Mouse (Mus musculus) CH12.LX (cell line): ENCODE data around the gene Macrod1. TPM values are rescaled to one million over a fixed set of nuclear protein-coding genes. Genes with fewer than 3 reads are reported as not detected.
A peak's percentile ranks its signal among the peaks of the same experiment; 100 is the strongest.

Source experiments
- DNase-seq: peaks from one replicate; pipeline ENCODE4 v3.0.0-alpha.2; 2013; ENCODE audit errors: extremely low read depth
- H3K27ac ChIP-seq: 2 replicates; pipeline ENCODE4 v1.5.1; 2012; ENCODE audit warnings: low read depth, mild to moderate bottlenecking, control low read depth, moderate library complexity; ENCODE audit not compliant: insufficient read depth
- H3K27me3 ChIP-seq: replicated peaks from 2 replicates; pipeline ENCODE3; 2012; ENCODE audit warnings: inconsistent platforms
- H3K36me3 ChIP-seq, 2 experiments: replicated peaks in 1 of 2; 2 replicates each; pipeline versions ENCODE3 to v1.6.1; 2012; ENCODE audit warnings: inconsistent platforms in 1 of 2, low read length in 1 of 2, mild to moderate bottlenecking in 1 of 2, mixed read lengths in 1 of 2, moderate library complexity in 1 of 2; ENCODE audit not compliant: control insufficient read depth in 1 of 2, insufficient read depth in 1 of 2
- H3K4me1 ChIP-seq, 2 experiments: 2 replicates each; pipeline ENCODE4 v1.6.1; 2012; ENCODE audit warnings: inconsistent platforms in 1 of 2, moderate library complexity in 1 of 2; ENCODE audit not compliant: insufficient read depth in 2 of 2, control insufficient read depth in 1 of 2
- H3K4me2 ChIP-seq: 2 replicates; pipeline ENCODE4 v1.6.1; 2012; ENCODE audit warnings: low read depth, mild to moderate bottlenecking, control low read depth; ENCODE audit not compliant: poor library complexity, insufficient read depth, severe bottlenecking
- H3K4me3 ChIP-seq, 3 experiments: fragments of 150-350 bp in 1 of 3; sonication (generic) in 1 of 3; replicated peaks in 1 of 3; 2 replicates each; pipeline versions ENCODE3 to v1.5.1; 2011 to 2012; ENCODE audit warnings: low read depth in 2 of 3, low read length in 2 of 3, mild to moderate bottlenecking in 2 of 3, moderate library complexity in 2 of 3, control low read depth in 1 of 3, improper control_type of control experiment in 1 of 3, inconsistent platforms in 1 of 3, mixed read lengths in 1 of 3; ENCODE audit not compliant: poor library complexity in 1 of 3
- H3K79me2 ChIP-seq: replicated peaks from 2 replicates; pipeline ENCODE4 v1.6.1; 2012; ENCODE audit warnings: mild to moderate bottlenecking, moderate library complexity; ENCODE audit not compliant: control insufficient read depth, poor library complexity, insufficient read depth, severe bottlenecking; ENCODE audit errors: extremely low read depth
- H3K9ac ChIP-seq: 2 replicates; pipeline ENCODE4 v1.6.1; 2012; ENCODE audit warnings: low read depth, mild to moderate bottlenecking, control low read depth, moderate library complexity; ENCODE audit not compliant: insufficient read depth
- H3K9me3 ChIP-seq: replicated peaks from 2 replicates; pipeline ENCODE3; 2012; ENCODE audit warnings: low read length, inconsistent platforms, mixed read lengths
- CHD1 ChIP-seq: IDR thresholded peaks from 2 replicates; pipeline ENCODE4 v1.6.1; 2012; ENCODE audit warnings: low read depth, low read length, improper control_type of control experiment, inconsistent platforms
- CTCF ChIP-seq, 2 experiments: IDR thresholded peaks in 1 of 2; conservative IDR thresholded peaks in 1 of 2; 2 replicates each; pipeline ENCODE4 v1.5.1; 2011 to 2012; ENCODE audit warnings: low read depth in 2 of 2, low read length in 2 of 2, improper control_type of control experiment in 1 of 2, inconsistent platforms in 1 of 2, mild to moderate bottlenecking in 1 of 2, moderate library complexity in 1 of 2
- EP300 ChIP-seq: IDR thresholded peaks from 2 replicates; pipeline ENCODE4 v1.6.1; 2011; ENCODE audit warnings: low read length, improper control_type of control experiment
- ETS1 ChIP-seq: conservative IDR thresholded peaks from 2 replicates; pipeline ENCODE4 v1.6.1; 2012; ENCODE audit warnings: low read depth, mild to moderate bottlenecking, inconsistent platforms, low read length, improper control_type of control experiment, moderate library complexity
- IRF4 ChIP-seq: IDR thresholded peaks from 2 replicates; pipeline ENCODE4 v1.6.1; 2014; ENCODE audit warnings: low read depth, mild to moderate bottlenecking, inconsistent platforms, low read length, improper control_type of control experiment
- JUN ChIP-seq: IDR thresholded peaks from 2 replicates; pipeline ENCODE4 v1.6.1; 2011; ENCODE audit warnings: low read depth, mild to moderate bottlenecking, low read length, improper control_type of control experiment, moderate library complexity; ENCODE audit not compliant: insufficient read depth
- JUND ChIP-seq: conservative IDR thresholded peaks from 2 replicates; pipeline ENCODE4 v1.6.1; 2011; ENCODE audit warnings: low read depth, low read length, improper control_type of control experiment
- KAT2A ChIP-seq: IDR thresholded peaks from 2 replicates; pipeline ENCODE4 v1.6.1; 2012; ENCODE audit warnings: low read length, improper control_type of control experiment, inconsistent platforms; ENCODE audit not compliant: insufficient replicate concordance
- MAX ChIP-seq: IDR thresholded peaks from 2 replicates; pipeline ENCODE4 v1.6.1; 2011; ENCODE audit warnings: low read length, improper control_type of control experiment
- MAZ ChIP-seq: IDR thresholded peaks from 2 replicates; pipeline ENCODE4 v1.6.1; 2012; ENCODE audit warnings: low read depth, mild to moderate bottlenecking, inconsistent platforms, low read length, improper control_type of control experiment, moderate library complexity
- MEF2A ChIP-seq: IDR thresholded peaks from 2 replicates; pipeline ENCODE4 v1.6.1; 2014; ENCODE audit warnings: low read depth, mild to moderate bottlenecking, inconsistent platforms, low read length, improper control_type of control experiment, borderline replicate concordance
- MYC ChIP-seq: IDR thresholded peaks from 2 replicates; pipeline ENCODE4 v1.6.1; 2011; ENCODE audit warnings: low read depth, mild to moderate bottlenecking, improper control_type of control experiment, low read length
- NELFE ChIP-seq: IDR thresholded peaks from 2 replicates; pipeline ENCODE4 v1.6.1; 2011; ENCODE audit warnings: low read depth, low read length, improper control_type of control experiment
- POLR2A ChIP-seq: IDR thresholded peaks from 2 replicates; pipeline ENCODE4 v1.6.1; 2011; ENCODE audit warnings: low read depth, mild to moderate bottlenecking, improper control_type of control experiment, low read length
- RAD21 ChIP-seq: IDR thresholded peaks from 2 replicates; pipeline ENCODE4 v1.6.1; 2011; ENCODE audit warnings: low read depth, mild to moderate bottlenecking, low read length, improper control_type of control experiment, moderate library complexity
- SIN3A ChIP-seq: IDR thresholded peaks from 2 replicates; pipeline ENCODE4 v1.6.1; 2012; ENCODE audit warnings: low read length, improper control_type of control experiment, inconsistent platforms
- SMC3 ChIP-seq: IDR thresholded peaks from 2 replicates; pipeline ENCODE4 v1.6.1; 2011; ENCODE audit warnings: low read depth, low read length, improper control_type of control experiment
- TBP ChIP-seq: conservative IDR thresholded peaks from 2 replicates; pipeline ENCODE4 v1.6.1; 2011; ENCODE audit warnings: low read depth, low read length, improper control_type of control experiment
- UBTF ChIP-seq: IDR thresholded peaks from 2 replicates; pipeline ENCODE4 v1.6.1; 2012; ENCODE audit warnings: low read depth, mild to moderate bottlenecking, inconsistent platforms, low read length, improper control_type of control experiment, moderate library complexity
- ZNF384 ChIP-seq: IDR thresholded peaks from 2 replicates; pipeline ENCODE4 v1.6.1; 2012; ENCODE audit warnings: low read depth, low read length, improper control_type of control experiment, inconsistent platforms
- dilution Hi-C: fragments of 300-500 bp; cut with MboI; formaldehyde crosslinking; loops from 2 replicates; pipeline ENCODE4 v1.14.3; 2020; ENCODE audit warnings: low sequenced_read_pairs; ENCODE audit not compliant: extremely low pct_unique_long_range_greater_than_20kb, extremely low pct_ligation_motif_present
- in situ Hi-C: fragments of 300-500 bp; cut with MboI; formaldehyde crosslinking; loops from 3 replicates; pipeline ENCODE4 v1.14.3; 2019; ENCODE audit warnings: low sequenced_read_pairs, low pct_ligation_motif_present, low pct_unique_long_range_greater_than_20kb, mixed read lengths
- polyA plus RNA-seq: library from polyadenylated mRNA; unstranded; fragments of >175 nt; gene quantifications from 2 replicates; pipeline ENCODE4 v1.2.1, GENCODE M21; 2012; ENCODE audit warnings: low read depth; ENCODE audit not compliant: insufficient read length
- total RNA-seq, 2 experiments: library from RNA; depleted of rRNA; stranded (reverse); fragments of 300-350 nt in 1 of 2; fragments of >200 nt in 1 of 2; gene quantifications; 2 replicates each; pipeline ENCODE4 v1.2.3; 2012 to 2014

The Macrod1 gene
- total and polyA plus RNA-seq, 3 experiments: 1.0 TPM; not detected in 2

- dilution Hi-C loops (no loop called here), in situ Hi-C loops (no loop called here)
- H3K4me1 ChIP-seq: peaks cover 21 to 55% of the 10 kb centered on the region in 2 experiments
- no peak overlapping the region for H3K9ac ChIP-seq
- no peaks in the 10 kb centered on the region for H3K27me3 ChIP-seq
- no peak overlapping the region for H3K4me2 ChIP-seq
- no peak for DNase-seq
- TF ChIP-seq JUN: no peak
- TF ChIP-seq ZNF384: no peak
- no peak for TF ChIP-seq EP300
- no peak for TF ChIP-seq ETS1
- no peak for TF ChIP-seq MYC
- TF ChIP-seq MAX: no peak
- TF ChIP-seq CTCF (conservative IDR thresholded peaks at IDR 0.05 in 1 of 2, IDR thresholded peaks at IDR 0.05 in 1 of 2; ENCODE audit: low read depth in 2 of 2, low read length in 2 of 2): no peak
- TF ChIP-seq TBP: no peak
- TF ChIP-seq UBTF: no peak
- no peak for TF ChIP-seq SIN3A
- TF ChIP-seq POLR2A: no peak
- TF ChIP-seq MAZ: no peak
- no peak for TF ChIP-seq JUND
- no peak for TF ChIP-seq CHD1
- no peak for TF ChIP-seq SMC3
- no peak for TF ChIP-seq RAD21
- H3K9me3 ChIP-seq: no peaks in the 10 kb centered on the region
- no peak overlapping the region for H3K27ac ChIP-seq
- H3K36me3 ChIP-seq: peaks cover 23 to 68% of the 10 kb centered on the region in 2 experiments
- peaks cover 33% of the 10 kb centered on the region for H3K79me2 ChIP-seq
- H3K4me3 ChIP-seq: no peak overlapping the region
These were observed 179.4 kb downstream of the Macrod1 start for GRCm38 (mm10) chr19:7236011-7236410.

- in situ Hi-C loops: no loop called here
These were observed 180.1 kb downstream of the Macrod1 start for GRCm38 (mm10) chr19:7236742-7237141.

More at GRCm38 (mm10) chr19:7236742-7237141, 180.1 kb downstream of the Macrod1 start:
- Histone ChIP-seq H3K4me3 (no peak overlapping the region), H3K36me3 (peaks cover 17 to 61% of the 10 kb centered on the region in 2 experiments), H3K4me2 (peak overlapping the region; percentile 18; the same call in 1 of the 2 replicates), H3K9me3 (no peaks in the 10 kb centered on the region), H3K27me3 (no peaks in the 10 kb centered on the region), H3K79me2 (peaks cover 33% of the 10 kb centered on the region), H3K27ac (no peak overlapping the region), H3K9ac (no peak overlapping the region), H3K4me1 (peaks cover 21 to 61% of the 10 kb centered on the region in 2 experiments)
- peak; percentile 60 for DNase-seq
- 0 out of 2 replicates have a peak, but pooled peaks have one; percentile 22 for TF ChIP-seq IRF4
- no peak for TF ChIP-seq NELFE
- peak; percentile 77 for TF ChIP-seq JUND
- 0 out of 2 replicates have a peak, but pooled peaks have one; percentile 49 for TF ChIP-seq KAT2A
- TF ChIP-seq JUN: peak; percentile 64
- peak; percentile 49 for TF ChIP-seq ETS1
- TF ChIP-seq CHD1: no peak
- peak; percentile 50; the same call in 1 of the 2 replicates for TF ChIP-seq EP300
- peak; percentile 71 for TF ChIP-seq MEF2A
- dilution Hi-C loops: no loop called here
